Mouse (Mus musculus) ovary, postnatal 14 days (tissue): ENCODE data around the gene Tra2a.

Experiments used
- DNase-seq: peaks from one replicate; pipeline ENCODE4 v3.0.0; 2022; ENCODE audit warnings: low spot score

Gene Tra2a

GRCm38 (mm10) chr6:49211596-49211995 is 52.2 kb downstream of the Tra2a start:
- DNase-seq: no peak

- no peak for DNase-seq
These were observed 53.7 kb downstream of the Tra2a start for GRCm38 (mm10) chr6:49209881-49210854.

- DNase-seq: no peak
These were observed 54.9 kb downstream of the Tra2a start for GRCm38 (mm10) chr6:49208935-49209334.

- no peak for DNase-seq
These were observed 55.4 kb downstream of the Tra2a start for GRCm38 (mm10) chr6:49208297-49208930.

- no peak for DNase-seq
These were observed 57.4 kb downstream of the Tra2a start for GRCm38 (mm10) chr6:49206416-49206815.

- DNase-seq: no peak
These were observed 68.6 kb downstream of the Tra2a start for GRCm38 (mm10) chr6:49195188-49195587.

- no peak for DNase-seq
These were observed 69.3 kb downstream of the Tra2a start for GRCm38 (mm10) chr6:49194536-49194935.
